Mouse (Mus musculus) embryo, embryonic 11.5 days (tissue): ENCODE measurements around the gene Sept8.
"Not testable (repeated sequence)": the region's sequence is repeated elsewhere in the genome, so short reads cannot be mapped to it uniquely, and the experiment has no call there.

Experiments
- DNase-seq: peaks from one replicate; pipeline ENCODE4 v3.0.0-alpha.2; 2012; ENCODE audit warnings: low read depth, low spot score

The Sept8 gene

GRCm38 (mm10) chr11:53524905-53525304 is 5.8 kb downstream of the Sept8 start:
- no peak for DNase-seq

GRCm38 (mm10) chr11:53525461-53525860 is 6.4 kb downstream of the Sept8 start:
- no peak for DNase-seq

GRCm38 (mm10) chr11:53528397-53529252 is 9.6 kb downstream of the Sept8 start:
- DNase-seq: no peak

GRCm38 (mm10) chr11:53529253-53529557 is 10.1 kb downstream of the Sept8 start:
- no peak for DNase-seq

GRCm38 (mm10) chr11:53530001-53530400 is 10.9 kb downstream of the Sept8 start:
- DNase-seq: no peak

GRCm38 (mm10) chr11:53531578-53532230 is 12.6 kb downstream of the Sept8 start:
- DNase-seq: no peak

- no peak for DNase-seq
Observed at GRCm38 (mm10) chr11:53532231-53532620, 13.2 kb downstream of the Sept8 start.

GRCm38 (mm10) chr11:53539002-53539491 is 20.0 kb downstream of the Sept8 start:
- DNase-seq: no peak

GRCm38 (mm10) chr11:53540394-53540793 is 21.3 kb downstream of the Sept8 start:
- DNase-seq: no peak

GRCm38 (mm10) chr11:53541222-53541621 is 22.2 kb downstream of the Sept8 start:
- DNase-seq: no peak

- DNase-seq: no peak
Observed at GRCm38 (mm10) chr11:53543021-53543420, 24.0 kb downstream of the Sept8 start.

GRCm38 (mm10) chr11:53546271-53546670 is 27.2 kb downstream of the Sept8 start:
- DNase-seq: no peak

- DNase-seq: no peak
Observed at GRCm38 (mm10) chr11:53547566-53547965, 28.5 kb downstream of the Sept8 start.

GRCm38 (mm10) chr11:53548036-53548605 is 29.1 kb downstream of the Sept8 start:
- DNase-seq: no peak

- no peak for DNase-seq
Observed at GRCm38 (mm10) chr11:53550714-53551113, 31.7 kb downstream of the Sept8 start.

- DNase-seq: no peak
Observed at GRCm38 (mm10) chr11:53551754-53552153, 32.7 kb downstream of the Sept8 start.

GRCm38 (mm10) chr11:53556529-53556928 is 37.5 kb downstream of the Sept8 start:
- DNase-seq: not testable (repeated sequence)

- not testable (repeated sequence) for DNase-seq
Observed at GRCm38 (mm10) chr11:53557992-53558391, 38.9 kb downstream of the Sept8 start.

GRCm38 (mm10) chr11:53559980-53560379 is 40.9 kb downstream of the Sept8 start:
- DNase-seq: not testable (repeated sequence)

GRCm38 (mm10) chr11:53561986-53562385 is 42.9 kb downstream of the Sept8 start:
- DNase-seq: no peak

- no peak for DNase-seq
Observed at GRCm38 (mm10) chr11:53566646-53567045, 47.6 kb downstream of the Sept8 start.

- peak; percentile 96 for DNase-seq
Observed at GRCm38 (mm10) chr11:53567224-53568014, 48.4 kb downstream of the Sept8 start, which contains the start of gene Kif3a. Gene Kif3a (plus strand): TSS chr11:53567379.
